Mouse (Mus musculus): ENCODE results near the gene Tbc1d10c.

Gene Tbc1d10c

GRCm38 (mm10) chr19:4190831-4191334 lies at the start of gene Tbc1d10c:
Tbc1d10c (minus strand) TSS chr19:4191284.
- DNase-seq (ENCODE audit: low read depth) = peak; percentile 76

GRCm38 (mm10) chr19:4240247-4240668 lies 49.2 kb upstream of the Tbc1d10c start:
- DNase-seq (ENCODE audit: low read depth) = no peak

GRCm38 (mm10) chr19:4234548-4234947 lies 43.5 kb upstream of the Tbc1d10c start:
- no peak for DNase-seq (ENCODE audit: low read depth)

GRCm38 (mm10) chr19:4232651-4233050 lies 41.6 kb upstream of the Tbc1d10c start:
- DNase-seq (ENCODE audit: low read depth) = no peak

GRCm38 (mm10) chr19:4232186-4232572 lies 41.1 kb upstream of the Tbc1d10c start:
- DNase-seq (ENCODE audit: low read depth) = peak; percentile 90

GRCm38 (mm10) chr19:4231253-4232185 lies 40.4 kb upstream of the Tbc1d10c start, which contains the start of gene Pold4:
Pold4 (plus strand) TSS chr19:4231899.
- peak; percentile 98 for DNase-seq (ENCODE audit: low read depth)

- DNase-seq (ENCODE audit: low read depth) = peak; percentile 29
Observed at GRCm38 (mm10) chr19:4230415-4230814, 39.3 kb upstream of the Tbc1d10c start.

GRCm38 (mm10) chr19:4229451-4230076 lies 38.5 kb upstream of the Tbc1d10c start:
- DNase-seq (ENCODE audit: low read depth) = no peak

GRCm38 (mm10) chr19:4228891-4229290 lies 37.8 kb upstream of the Tbc1d10c start:
- no peak for DNase-seq (ENCODE audit: low read depth)

- peak; percentile 88 for DNase-seq (ENCODE audit: low read depth)
Observed at GRCm38 (mm10) chr19:4227894-4228678, 37.0 kb upstream of the Tbc1d10c start.

GRCm38 (mm10) chr19:4227446-4227845 lies 36.4 kb upstream of the Tbc1d10c start:
- no peak for DNase-seq (ENCODE audit: low read depth)

- no peak for DNase-seq (ENCODE audit: low read depth)
Observed at GRCm38 (mm10) chr19:4226779-4227178, 35.7 kb upstream of the Tbc1d10c start.

GRCm38 (mm10) chr19:4222165-4222564 lies 31.1 kb upstream of the Tbc1d10c start:
- peak; percentile 65 for DNase-seq (ENCODE audit: low read depth)

GRCm38 (mm10) chr19:4220957-4221743 lies 30.1 kb upstream of the Tbc1d10c start:
- DNase-seq (ENCODE audit: low read depth) = no peak

GRCm38 (mm10) chr19:4220416-4220815 lies 29.3 kb upstream of the Tbc1d10c start:
- no peak for DNase-seq (ENCODE audit: low read depth)

GRCm38 (mm10) chr19:4219943-4220342 lies 28.9 kb upstream of the Tbc1d10c start:
- DNase-seq (ENCODE audit: low read depth) = no peak

GRCm38 (mm10) chr19:4218784-4219183 lies 27.7 kb upstream of the Tbc1d10c start:
- DNase-seq (ENCODE audit: low read depth) = peak; percentile 58

GRCm38 (mm10) chr19:4218293-4218692 lies 27.2 kb upstream of the Tbc1d10c start:
- no peak for DNase-seq (ENCODE audit: low read depth)

- DNase-seq (ENCODE audit: low read depth) = no peak
Observed at GRCm38 (mm10) chr19:4217855-4218254, 26.8 kb upstream of the Tbc1d10c start.

GRCm38 (mm10) chr19:4217140-4217539 lies 26.1 kb upstream of the Tbc1d10c start:
- DNase-seq (ENCODE audit: low read depth) = no peak

GRCm38 (mm10) chr19:4216041-4216685 lies 25.1 kb upstream of the Tbc1d10c start:
- DNase-seq (ENCODE audit: low read depth) = peak; percentile 40
